Mouse (Mus musculus) naive thymus-derived CD4-positive, alpha-beta T cell, adult 5 months (primary cell): Measurements from ENCODE around the gene Irgc1. TPM values are rescaled to one million over a fixed set of nuclear protein-coding genes. Genes with fewer than 3 reads are reported as not detected.

Source experiments
- polyA plus RNA-seq: library from polyadenylated mRNA; unstranded; fragments of 100-300 nt; shearing (Covaris generic); gene quantifications from one replicate; pipeline ENCODE4 v1.2.1, GENCODE M21; 2017

Gene Irgc1
- 1.4 TPM for polyA plus RNA-seq

GRCm38 (mm10) chr7:24451855-24452311 lies at the start of gene Irgc1:
Irgc1 (minus strand) TSS chr7:24452297.

DNA sequence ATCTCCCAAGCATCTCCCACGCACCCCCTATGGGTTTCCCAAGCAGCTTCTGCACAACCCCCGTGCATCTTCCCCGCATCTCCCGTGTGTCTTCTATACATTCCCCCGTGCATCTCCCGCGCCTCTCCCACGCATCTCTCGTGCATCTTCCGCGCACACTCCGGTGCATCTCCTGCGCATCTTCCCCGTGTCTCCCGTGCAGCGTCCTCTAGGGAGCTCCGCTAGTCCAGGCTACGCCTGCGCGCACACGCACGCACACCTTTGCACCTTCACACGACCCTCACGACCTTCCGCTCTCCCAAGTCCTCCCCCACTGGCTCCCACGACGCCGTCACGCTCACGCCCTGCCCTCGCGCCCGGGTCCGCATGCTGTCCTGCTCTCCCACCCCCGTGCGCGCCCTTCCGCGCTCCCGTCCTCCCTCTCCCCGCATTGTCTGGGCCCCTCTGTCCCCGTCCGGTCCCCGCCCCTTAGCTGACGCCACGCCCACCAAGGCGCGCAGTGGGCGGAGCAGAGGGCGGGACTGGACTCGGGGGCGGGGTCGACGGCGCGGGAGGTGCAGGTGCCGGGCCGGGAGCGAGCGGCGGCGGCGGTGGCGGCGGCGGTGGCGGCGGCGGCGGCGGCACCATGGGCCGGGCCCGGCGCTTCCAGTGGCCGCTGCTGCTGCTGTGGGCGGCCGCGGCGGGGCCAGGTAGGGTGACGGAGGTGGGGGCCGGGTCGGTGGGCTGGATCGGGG lies 29.5 kb upstream of the Irgc1 start, which contains the start of gene Cadm4:
Gene Cadm4 (plus strand): TSS at position 550 of the 734 bp plus-strand sequence.

GRCm38 (mm10) chr7:24462388-24463319 lies 10.6 kb upstream of the Irgc1 start, which contains the start of gene Plaur:
Plaur (plus strand) TSS chr7:24462484.

GRCm38 (mm10) chr7:24399256-24400081 lies 52.6 kb downstream of the Irgc1 start, which contains the start of gene Smg9:
Smg9 (plus strand) TSS chr7:24399619.

Other genes starting within 250 kb of the Irgc1 start
- not detected for gene Zfp111, start 240.9 kb downstream of the Irgc1 start, polyA plus RNA-seq
- gene Zfp109, start 214.7 kb downstream of the Irgc1 start, polyA plus RNA-seq = 2.0 TPM
- 0.21 TPM for gene Zfp108, start 197.5 kb downstream of the Irgc1 start, polyA plus RNA-seq
- 1.3 TPM for gene Zfp93, start 181.9 kb downstream of the Irgc1 start, polyA plus RNA-seq
- gene Zfp61, start 151.1 kb downstream of the Irgc1 start, polyA plus RNA-seq = 10.0 TPM
- gene Zfp94, start 135.6 kb downstream of the Irgc1 start, polyA plus RNA-seq = 2.5 TPM
- gene Tescl, start 118.4 kb downstream of the Irgc1 start, polyA plus RNA-seq = not detected
- gene Lypd5, start 103.1 kb downstream of the Irgc1 start, polyA plus RNA-seq = not detected
- 190 TPM for gene Kcnn4, start 82.0 kb downstream of the Irgc1 start, polyA plus RNA-seq
- 86.3 TPM for gene Smg9, start 52.7 kb downstream of the Irgc1 start, polyA plus RNA-seq
- 133 TPM for gene Plaur, start 10.2 kb upstream of the Irgc1 start, polyA plus RNA-seq
- gene Cadm4, start 29.7 kb upstream of the Irgc1 start, polyA plus RNA-seq = 0.42 TPM
- gene Zfp428, start 54.7 kb upstream of the Irgc1 start, polyA plus RNA-seq = 1.7 TPM
- gene AC161166.1, start 60.2 kb upstream of the Irgc1 start, polyA plus RNA-seq = not detected
- gene Irgq, start 78.4 kb upstream of the Irgc1 start, polyA plus RNA-seq = 4.9 TPM
- not detected for gene Pinlyp, start 93.8 kb upstream of the Irgc1 start, polyA plus RNA-seq
- 63.5 TPM for gene Xrcc1, start 94.0 kb upstream of the Irgc1 start, polyA plus RNA-seq
- gene Ethe1, start 135.2 kb upstream of the Irgc1 start, polyA plus RNA-seq = 18.9 TPM
- not detected for gene Zfp575, start 135.3 kb upstream of the Irgc1 start, polyA plus RNA-seq
- gene Phldb3, start 158.5 kb upstream of the Irgc1 start, polyA plus RNA-seq = 0.78 TPM
- not detected for gene Lypd3, start 184.3 kb upstream of the Irgc1 start, polyA plus RNA-seq
- not detected for gene Tex101, start 224.4 kb upstream of the Irgc1 start, polyA plus RNA-seq